Mouse (Mus musculus): Measurements from ENCODE around the gene Flad1. TPM values are rescaled to one million over a fixed set of nuclear protein-coding genes. Genes with fewer than 3 reads are reported as not detected.
A peak's percentile ranks its signal among the peaks of the same experiment; 100 is the strongest.

Flad1 gene
- total RNA-seq (2015; ENCODE audit: low replicate concordance), result 1.1 and 5.4 TPM in 2 replicates
- 0.68 and 1.3 TPM in 2 replicates for total RNA-seq (2017; ENCODE audit: low replicate concordance)

GRCm38 (mm10) chr3:89411490-89412393 lies at the start of gene Flad1:
TSS of gene Flad1 (minus strand) at chr3:89411870.
- ATAC-seq (replicated peaks; ENCODE audit: low FRiP score, poor library complexity, severe bottlenecking), result peak; percentile 99

GRCm38 (mm10) chr3:89458965-89459807 lies 47.5 kb upstream of the Flad1 start:
- ATAC-seq (replicated peaks; ENCODE audit: low FRiP score, poor library complexity, severe bottlenecking), result peak; percentile 83

- peak; percentile 67 for ATAC-seq (replicated peaks; ENCODE audit: low FRiP score, poor library complexity, severe bottlenecking)
These were observed 46.8 kb upstream of the Flad1 start for GRCm38 (mm10) chr3:89458372-89458964.

- peak; percentile 50 for ATAC-seq (replicated peaks; ENCODE audit: low FRiP score, poor library complexity, severe bottlenecking)
These were observed 45.3 kb upstream of the Flad1 start for GRCm38 (mm10) chr3:89456726-89457665.

- ATAC-seq (replicated peaks; ENCODE audit: low FRiP score, poor library complexity, severe bottlenecking), result no peak
These were observed 44.2 kb upstream of the Flad1 start for GRCm38 (mm10) chr3:89455786-89456285.

GRCm38 (mm10) chr3:89454401-89455177 lies 42.9 kb upstream of the Flad1 start, which contains the start of gene Pmvk:
TSS of gene Pmvk (plus strand) at chr3:89454541.
- ATAC-seq (replicated peaks; ENCODE audit: low FRiP score, poor library complexity, severe bottlenecking), result no peak

- ATAC-seq (replicated peaks; ENCODE audit: low FRiP score, poor library complexity, severe bottlenecking), result no peak
These were observed 40.2 kb upstream of the Flad1 start for GRCm38 (mm10) chr3:89451916-89452315.

GRCm38 (mm10) chr3:89449541-89449940 lies 37.9 kb upstream of the Flad1 start:
- ATAC-seq (replicated peaks; ENCODE audit: low FRiP score, poor library complexity, severe bottlenecking), result peak; percentile 82

- peak; percentile 80 for ATAC-seq (replicated peaks; ENCODE audit: low FRiP score, poor library complexity, severe bottlenecking)
These were observed 37.3 kb upstream of the Flad1 start for GRCm38 (mm10) chr3:89448720-89449537.

- no peak for ATAC-seq (replicated peaks; ENCODE audit: low FRiP score, poor library complexity, severe bottlenecking)
These were observed 29.0 kb upstream of the Flad1 start for GRCm38 (mm10) chr3:89440691-89441090.

- no peak for ATAC-seq (replicated peaks; ENCODE audit: low FRiP score, poor library complexity, severe bottlenecking)
These were observed 25.6 kb upstream of the Flad1 start for GRCm38 (mm10) chr3:89437269-89437668.

- peak; percentile 78 for ATAC-seq (replicated peaks; ENCODE audit: low FRiP score, poor library complexity, severe bottlenecking)
These were observed 24.8 kb upstream of the Flad1 start, which contains the start of gene Pbxip1 for GRCm38 (mm10) chr3:89436176-89437113. TSS of gene Pbxip1 (plus strand) at chr3:89436706.

- no peak for ATAC-seq (replicated peaks; ENCODE audit: low FRiP score, poor library complexity, severe bottlenecking)
These were observed 23.4 kb upstream of the Flad1 start for GRCm38 (mm10) chr3:89435041-89435440.

- no peak for ATAC-seq (replicated peaks; ENCODE audit: low FRiP score, poor library complexity, severe bottlenecking)
These were observed 22.9 kb upstream of the Flad1 start for GRCm38 (mm10) chr3:89434532-89434931.

- ATAC-seq (replicated peaks; ENCODE audit: low FRiP score, poor library complexity, severe bottlenecking), result no peak
These were observed 20.9 kb upstream of the Flad1 start for GRCm38 (mm10) chr3:89432606-89433005.

Data from erythroid progenitor cell, adult 5-6 weeks (primary cell).